Mouse (Mus musculus): Measurements from ENCODE around the gene Tcl1b4.

GRCm38 (mm10) chr12:105166734-105167133 lies 35.0 kb upstream of the Tcl1b4 start:
- no peak for TF ChIP-seq CTCF (IDR thresholded peaks at IDR 0.05; ENCODE audit: low read depth, low read length)
- no peak for TF ChIP-seq POLR2A (IDR thresholded peaks at IDR 0.05; ENCODE audit: extremely low read depth, insufficient read depth, low read length)

All from liver, adult 2 months (tissue).